Mouse (Mus musculus) gastrocnemius, postnatal 4 days (tissue): Measurements from ENCODE around the gene Gabrb2. TPM values are rescaled to one million over a fixed set of nuclear protein-coding genes. Genes with fewer than 3 reads are reported as not detected.

Source experiments
- total RNA-seq, 2 experiments: library from RNA; stranded (reverse); gene quantifications; 2 replicates each; pipeline ENCODE4 v1.2.3; 2021

Gene Gabrb2
- total RNA-seq, 2 experiments from 2014 or later, result 1.7 to 2.7 TPM

Other genes starting within 250 kb of the Gabrb2 start
- gene Gabra1, start 236.8 kb upstream of the Gabrb2 start, total RNA-seq, result 1 to 10 TPM in 1 of 2 experiments, under 1 TPM in 1; 0.76 to 1.9 TPM
- gene Gabra6, start 98.7 kb upstream of the Gabrb2 start, total RNA-seq, result not detected